Mouse (Mus musculus) hindbrain, embryonic 11.5 days (tissue): ENCODE results near the gene Git1. TPM values are rescaled to one million over a fixed set of nuclear protein-coding genes. Genes with fewer than 3 reads are reported as not detected.

Source experiments
- ATAC-seq: fragments of 200-750 bp; cut with Nextera tagmentation; 2 replicates; pipeline ENCODE4 v1.8.0; 2017; ENCODE audit warnings: mild to moderate bottlenecking, moderate TSS enrichment, moderate library complexity; ENCODE audit not compliant: low FRiP score
- DNase-seq: peaks from one replicate; pipeline ENCODE4 v3.0.0-alpha.2; 2015; ENCODE audit warnings: low spot score
- H3K27ac ChIP-seq: fragments of 300-500 bp; sonication (generic); 2 replicates; pipeline ENCODE4 v1.5.1; 2014; ENCODE audit warnings: mild to moderate bottlenecking, low read depth, low read length
- H3K27me3 ChIP-seq: fragments of 300-500 bp; sonication (generic); 2 replicates; pipeline ENCODE4 v1.6.1; 2014; ENCODE audit warnings: mild to moderate bottlenecking, low read length, moderate library complexity, mixed read lengths; ENCODE audit not compliant: control insufficient read depth, insufficient read depth
- H3K36me3 ChIP-seq: fragments of 300-500 bp; sonication (generic); 2 replicates; pipeline ENCODE4 v1.6.1; 2014; ENCODE audit warnings: mild to moderate bottlenecking, low read length, moderate library complexity, mixed read lengths; ENCODE audit not compliant: control insufficient read depth, insufficient read depth
- H3K4me1 ChIP-seq: fragments of 300-500 bp; sonication (generic); replicated peaks from 2 replicates; pipeline ENCODE4 v1.6.1; 2014; ENCODE audit warnings: low read length, mixed read lengths; ENCODE audit not compliant: control insufficient read depth, insufficient read depth
- H3K4me2 ChIP-seq: fragments of 300-500 bp; sonication (generic); replicated peaks from 2 replicates; pipeline ENCODE4 v1.6.1; 2014; ENCODE audit warnings: mild to moderate bottlenecking, low read depth, low read length
- H3K4me3 ChIP-seq: fragments of 300-500 bp; sonication (generic); 2 replicates; pipeline ENCODE4 v1.5.1; 2014; ENCODE audit warnings: low read depth, low read length
- H3K9ac ChIP-seq: fragments of 300-500 bp; sonication (generic); 2 replicates; pipeline ENCODE4 v1.6.1; 2014; ENCODE audit warnings: low read depth, low read length
- H3K9me3 ChIP-seq: fragments of 300-500 bp; sonication (generic); 2 replicates; pipeline ENCODE4 v1.6.1; 2016; ENCODE audit warnings: low read length; ENCODE audit not compliant: control insufficient read depth
- WGBS: fragments of 180-500 bp; shearing (Covaris S2); extraction: QIAGEN DNeasy Blood & Tissue Kit; methylation state at CpG from one replicate; pipeline ENCODE4 v1.1.7; 2014; 5-methylcytosine and 5-hydroxymethylcytosine counted together
- polyA plus RNA-seq: library from polyadenylated mRNA; unstranded; fragments of >200 nt; fragmentation: Nextera tagmentation; extraction: Ambion mirVana; gene quantifications from 2 replicates; pipeline ENCODE4 v1.2.1, GENCODE M21; 2014

The Git1 gene
- polyA plus RNA-seq, 1 experiment from 2014 or later = 18.6 TPM

DNA sequence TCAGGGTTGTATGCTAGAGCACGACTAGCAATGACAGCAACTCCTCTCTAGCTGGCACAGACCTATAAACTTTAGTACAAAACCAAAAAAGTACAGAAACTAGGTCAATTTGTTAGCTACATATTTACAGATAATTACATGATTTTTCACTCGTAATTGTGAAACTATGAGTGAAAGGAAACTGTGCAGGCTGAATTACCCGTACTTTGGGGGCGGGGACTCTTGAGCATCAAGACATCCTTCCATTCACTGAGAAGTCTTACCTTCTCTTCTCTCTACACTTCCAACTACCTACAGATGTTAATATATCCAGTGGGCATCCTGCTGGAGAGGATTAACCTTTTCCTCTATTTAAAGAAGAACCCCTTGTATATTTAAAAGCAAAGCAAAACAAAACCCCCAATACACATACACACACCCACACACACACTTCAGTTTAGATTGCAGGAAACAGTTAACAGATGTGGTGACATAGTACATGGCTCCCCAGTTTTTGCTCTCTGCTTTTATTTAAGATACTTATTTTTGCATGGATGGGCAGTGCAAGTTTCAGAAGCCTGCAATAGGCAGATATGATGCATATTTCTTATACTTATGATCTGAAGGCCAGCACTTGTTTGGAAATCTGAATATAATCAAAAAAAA lies 39.0 kb downstream of the Git1 start:
- Histone ChIP-seq H3K27me3 (no peaks in the 10 kb centered on the region), H3K36me3 (no peaks in the 10 kb centered on the region), H3K4me2 (no peak overlapping the region), H3K9ac (no peak overlapping the region), H3K9me3 (no peaks in the 10 kb centered on the region), H3K27ac (no peak overlapping the region), H3K4me1 (no peaks in the 10 kb centered on the region), H3K4me3 (no peak overlapping the region)
- 93% methylated on average over 4 of the region's 4 CpGs for WGBS
- no peak for DNase-seq
- no peak for ATAC-seq

DNA sequence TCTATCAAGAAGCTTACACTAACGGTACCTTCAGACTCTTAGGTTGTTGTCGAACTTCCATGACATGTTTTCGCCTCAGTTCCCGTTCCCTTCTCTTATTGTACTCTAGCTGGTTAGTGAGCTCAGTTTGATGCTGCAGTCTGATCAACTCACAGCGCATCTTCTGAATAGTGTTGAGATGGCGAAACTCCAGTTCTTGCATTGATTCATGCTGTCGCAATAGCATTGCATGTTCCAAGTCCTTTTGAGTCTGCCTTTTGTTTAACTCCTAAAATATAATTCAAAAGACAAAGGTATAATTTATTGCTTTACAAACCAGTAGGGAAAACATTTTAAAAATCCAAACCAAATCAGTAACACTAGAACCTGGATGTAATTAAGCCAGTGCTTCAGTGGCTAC lies 51.9 kb downstream of the Git1 start:
- Histone ChIP-seq H3K36me3 (peaks cover 6% of the 10 kb centered on the region; the same call in 1 of the 2 replicates), H3K27ac (no peak overlapping the region), H3K4me3 (no peak overlapping the region), H3K9ac (no peak overlapping the region), H3K9me3 (no peaks in the 10 kb centered on the region), H3K4me2 (no peak overlapping the region), H3K4me1 (no peaks in the 10 kb centered on the region), H3K27me3 (no peaks in the 10 kb centered on the region)
- DNase-seq = no peak
- no peak for ATAC-seq
- 94% methylated on average over 7 of the region's 7 CpGs for WGBS

Other genes starting within 250 kb of the Git1 start
- gene Coro6, start 31.2 kb upstream of the Git1 start, polyA plus RNA-seq = 0.14 and 0.22 TPM in 2 replicates
- gene Ankrd13b, start 3.9 kb upstream of the Git1 start, polyA plus RNA-seq = 13.1 and 13.9 TPM in 2 replicates
- 2.1 and 3.0 TPM in 2 replicates for gene Abhd15, start 21.6 kb downstream of the Git1 start, polyA plus RNA-seq
- gene Trp53i13, start 22.4 kb downstream of the Git1 start, polyA plus RNA-seq = 27.7 and 27.9 TPM in 2 replicates
- gene Gm10392, start 25.6 kb downstream of the Git1 start, polyA plus RNA-seq = 0.13 TPM in 1 of 2 replicates, not detected in the other
- gene Taok1, start 114.3 kb downstream of the Git1 start, polyA plus RNA-seq = 20.4 and 26.3 TPM in 2 replicates
- 5.0 and 15.3 TPM in 2 replicates for gene Nufip2, start 192.6 kb downstream of the Git1 start, polyA plus RNA-seq
- 2.7 and 4.0 TPM in 2 replicates for gene Cryba1, start 231.7 kb downstream of the Git1 start, polyA plus RNA-seq